Mouse (Mus musculus): ENCODE data around the gene Depp1.
A peak's percentile ranks its signal among the peaks of the same experiment; 100 is the strongest.

Depp1 gene

DNA sequence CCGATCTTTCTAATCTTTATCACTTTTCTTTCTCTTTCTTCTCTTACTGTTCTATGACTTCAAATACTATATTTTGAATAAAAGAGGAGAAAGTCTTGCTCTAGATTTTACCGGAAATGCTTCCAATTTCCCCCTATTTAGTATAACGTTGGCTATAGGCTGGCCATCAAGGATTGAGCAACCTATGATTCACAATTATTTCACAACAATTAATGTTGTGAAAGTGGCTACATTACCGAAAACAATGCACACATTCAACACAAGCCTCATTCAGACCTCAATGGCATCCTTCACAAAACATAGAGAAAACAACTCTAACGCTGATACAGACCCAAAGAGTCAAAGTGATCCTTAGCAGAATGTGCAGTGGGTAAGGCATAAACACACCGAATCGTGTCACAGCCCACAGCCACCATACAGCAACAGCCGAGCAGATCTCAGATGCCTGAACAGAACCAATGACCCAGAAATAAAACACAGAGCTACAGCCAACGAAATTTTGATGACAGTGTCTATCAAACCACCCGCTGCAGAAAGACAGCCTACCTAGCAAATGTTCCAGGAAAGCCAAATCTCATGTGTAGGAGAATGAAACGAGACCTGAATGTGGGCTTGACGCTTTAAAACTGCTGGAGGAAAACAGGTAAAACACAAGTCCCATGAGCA lies 15.8 kb downstream of the Depp1 start:
- DNase-seq (ENCODE audit: low read depth, low spot score): no peak
- Histone ChIP-seq H3K36me3 (ENCODE audit: control insufficient read depth, insufficient read depth, low read length, poor library complexity, severe bottlenecking) (no peaks in the 10 kb centered on the region), H3K27me3 (ENCODE audit: control insufficient read depth, insufficient read depth, low read length, poor library complexity, severe bottlenecking) (no peaks in the 10 kb centered on the region)

- Histone ChIP-seq H3K36me3 (ENCODE audit: control insufficient read depth, insufficient read depth, low read length, poor library complexity, severe bottlenecking) (no peaks in the 10 kb centered on the region), H3K27me3 (ENCODE audit: control insufficient read depth, insufficient read depth, low read length, poor library complexity, severe bottlenecking) (no peaks in the 10 kb centered on the region)
- no peak for DNase-seq (ENCODE audit: low read depth, low spot score)
Observed at GRCm38 (mm10) chr6:116666892-116667291, 16.5 kb downstream of the Depp1 start.

DNA sequence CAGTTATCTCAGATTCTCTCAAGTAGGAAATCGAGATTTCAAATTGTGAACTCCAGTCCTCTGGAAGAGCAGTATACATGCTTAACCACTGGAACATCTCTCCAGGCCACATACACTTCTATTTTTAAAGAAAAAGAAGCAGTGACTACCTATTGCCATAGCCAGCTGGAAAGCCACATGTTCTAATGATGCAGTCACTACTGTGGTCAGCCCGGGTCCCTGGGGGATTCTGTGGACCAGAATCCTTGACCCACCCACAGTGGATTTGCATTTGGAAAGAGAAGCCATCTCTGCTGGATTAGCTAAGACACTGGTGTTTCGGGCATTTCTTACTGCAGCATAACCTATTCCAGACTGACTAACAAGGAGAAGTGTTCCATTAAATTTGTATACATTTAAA lies 17.0 kb downstream of the Depp1 start:
- H3K27me3 ChIP-seq (ENCODE audit: control insufficient read depth, insufficient read depth, low read length, poor library complexity, severe bottlenecking): no peaks in the 10 kb centered on the region
- H3K36me3 ChIP-seq (ENCODE audit: control insufficient read depth, insufficient read depth, low read length, poor library complexity, severe bottlenecking): no peaks in the 10 kb centered on the region

GRCm38 (mm10) chr6:116668682-116669470 lies 18.5 kb downstream of the Depp1 start:
- H3K27me3 ChIP-seq (ENCODE audit: control insufficient read depth, insufficient read depth, low read length, poor library complexity, severe bottlenecking): no peaks in the 10 kb centered on the region
- DNase-seq (ENCODE audit: low read depth, low spot score): peak; percentile 27
- H3K36me3 ChIP-seq (ENCODE audit: control insufficient read depth, insufficient read depth, low read length, poor library complexity, severe bottlenecking): no peaks in the 10 kb centered on the region

More for the DNA sequence above, 17.0 kb downstream of the Depp1 start:
- no peak for DNase-seq (ENCODE audit: low read depth, low spot score)

DNA sequence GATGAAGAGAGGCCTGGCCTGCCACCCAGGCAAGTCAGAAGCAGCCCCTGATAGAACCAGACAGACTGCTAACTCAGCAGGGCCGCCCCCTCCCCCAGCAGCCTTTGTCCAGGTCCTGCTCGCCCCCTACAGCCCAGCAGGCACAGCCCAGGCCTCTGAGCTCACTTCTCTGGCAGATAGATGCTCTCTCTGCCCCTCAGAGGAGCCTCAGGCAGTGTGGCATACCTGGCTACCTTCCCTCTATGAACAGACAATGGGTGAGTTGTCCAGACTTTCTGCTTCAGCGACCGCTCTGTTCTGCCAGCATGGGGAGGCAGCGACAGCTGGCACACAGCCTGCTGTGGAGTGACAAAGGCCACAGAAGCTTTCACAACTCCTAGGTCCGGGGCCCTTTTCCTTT lies 19.7 kb downstream of the Depp1 start:
- DNase-seq (ENCODE audit: low read depth, low spot score): no peak
- H3K27me3 ChIP-seq (ENCODE audit: control insufficient read depth, insufficient read depth, low read length, poor library complexity, severe bottlenecking): no peaks in the 10 kb centered on the region
- H3K36me3 ChIP-seq (ENCODE audit: control insufficient read depth, insufficient read depth, low read length, poor library complexity, severe bottlenecking): no peaks in the 10 kb centered on the region

GRCm38 (mm10) chr6:116671031-116671430 lies 20.6 kb downstream of the Depp1 start:
- no peaks in the 10 kb centered on the region for H3K27me3 ChIP-seq (ENCODE audit: control insufficient read depth, insufficient read depth, low read length, poor library complexity, severe bottlenecking)
- no peak for DNase-seq (ENCODE audit: low read depth, low spot score)
- no peaks in the 10 kb centered on the region for H3K36me3 ChIP-seq (ENCODE audit: control insufficient read depth, insufficient read depth, low read length, poor library complexity, severe bottlenecking)

DNA sequence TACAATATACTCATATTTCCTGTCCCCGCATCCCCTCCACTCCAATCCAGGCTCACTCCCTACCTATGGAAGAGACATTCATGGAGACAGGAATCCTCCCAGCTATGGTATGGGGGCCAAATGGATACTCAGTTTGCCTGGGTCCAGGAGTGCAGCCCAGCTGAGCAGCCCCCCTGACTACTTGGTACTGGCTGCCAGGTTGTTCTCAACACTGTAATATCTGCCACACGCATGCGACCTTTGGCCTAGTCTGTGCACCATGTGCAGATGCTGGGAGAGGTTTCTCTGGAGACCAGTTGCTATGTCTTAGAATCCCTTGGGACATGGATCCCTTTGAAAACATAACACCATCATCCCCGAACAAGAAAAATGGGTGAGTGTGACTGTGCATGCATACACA lies 21.4 kb downstream of the Depp1 start:
- no peaks in the 10 kb centered on the region for H3K27me3 ChIP-seq (ENCODE audit: control insufficient read depth, insufficient read depth, low read length, poor library complexity, severe bottlenecking)
- DNase-seq (ENCODE audit: low read depth, low spot score): no peak
- H3K36me3 ChIP-seq (ENCODE audit: control insufficient read depth, insufficient read depth, low read length, poor library complexity, severe bottlenecking): no peaks in the 10 kb centered on the region

GRCm38 (mm10) chr6:116672349-116672748 lies 21.9 kb downstream of the Depp1 start:
- DNase-seq (ENCODE audit: low read depth, low spot score): no peak
- Histone ChIP-seq H3K36me3 (ENCODE audit: control insufficient read depth, insufficient read depth, low read length, poor library complexity, severe bottlenecking) (no peaks in the 10 kb centered on the region), H3K27me3 (ENCODE audit: control insufficient read depth, insufficient read depth, low read length, poor library complexity, severe bottlenecking) (no peaks in the 10 kb centered on the region)

DNA sequence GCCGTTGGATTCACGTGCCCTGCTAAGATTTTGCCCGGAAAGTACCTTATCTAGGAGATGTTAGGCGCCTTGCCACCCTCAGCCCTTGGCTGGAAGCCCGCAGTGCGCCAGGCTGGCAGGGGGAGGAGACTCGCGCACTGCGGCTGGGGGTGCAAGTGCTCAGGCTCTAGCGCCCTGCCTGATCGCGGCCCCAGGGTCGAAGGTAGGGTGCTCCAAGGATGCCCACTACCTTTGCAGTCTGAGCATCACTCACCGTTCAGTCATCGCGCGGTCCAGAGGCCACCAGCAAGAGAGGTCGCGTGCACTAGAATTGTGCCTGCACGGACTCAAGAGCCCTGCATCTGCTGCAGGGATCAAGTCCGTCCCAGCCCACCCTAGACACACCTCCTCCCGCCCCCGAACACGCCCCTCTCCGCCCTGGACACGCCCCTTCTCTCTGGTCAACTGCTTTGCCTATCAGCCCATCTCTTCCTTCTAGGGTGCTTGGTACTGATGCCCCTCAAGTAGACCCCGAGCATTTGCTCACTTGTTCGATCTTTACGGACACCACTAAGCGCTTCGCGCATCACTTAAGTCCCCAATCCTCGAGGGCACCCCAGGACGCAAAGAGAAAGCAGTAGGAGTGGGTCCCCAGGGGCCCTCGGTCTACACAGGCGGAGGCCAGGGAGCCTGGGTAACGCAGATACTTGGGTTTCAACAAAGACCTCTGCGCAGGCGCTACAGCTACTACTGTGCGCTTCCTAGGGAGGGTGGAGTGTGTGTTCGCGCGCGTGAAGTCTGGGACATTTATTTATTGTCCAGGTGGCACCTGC lies 23.3 kb downstream of the Depp1 start, which contains the start of gene Rassf4:
Gene Rassf4, minus strand, starts transcription at position 482 of the 812 bp plus-strand sequence.
- Histone ChIP-seq H3K27me3 (ENCODE audit: control insufficient read depth, insufficient read depth, low read length, poor library complexity, severe bottlenecking) (no peaks in the 10 kb centered on the region), H3K36me3 (ENCODE audit: control insufficient read depth, insufficient read depth, low read length, poor library complexity, severe bottlenecking) (no peaks in the 10 kb centered on the region)
- peak; percentile 90 for DNase-seq (ENCODE audit: low read depth, low spot score)

DNA sequence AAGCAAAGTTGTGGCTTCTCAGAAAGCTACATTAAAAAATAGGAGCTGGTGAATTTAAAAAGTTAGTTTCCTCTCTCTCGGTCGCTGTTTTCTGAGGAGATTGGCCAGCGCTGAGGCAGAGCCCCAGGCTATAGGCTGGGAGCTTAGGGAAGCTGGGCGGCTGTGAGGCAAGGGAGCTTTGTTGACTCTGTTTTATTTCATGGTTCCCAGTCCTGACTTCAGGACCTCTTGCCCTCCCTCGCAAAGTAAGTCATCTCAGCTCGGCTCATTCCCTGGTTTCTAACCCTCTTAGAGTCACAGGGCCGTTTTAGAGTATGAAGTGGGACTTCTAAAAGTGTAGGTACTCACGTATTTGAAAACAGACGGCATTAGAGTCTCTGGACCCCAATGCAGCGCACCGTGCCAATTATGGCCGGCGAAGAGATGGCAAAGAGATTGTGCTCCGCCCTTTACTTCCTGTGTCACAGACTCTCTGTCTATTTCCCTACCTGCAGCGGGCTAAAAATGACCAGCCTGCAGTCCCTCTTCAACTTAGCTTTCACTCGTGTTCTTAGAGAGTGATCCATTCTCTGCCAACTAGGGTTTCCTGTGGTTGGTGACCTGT lies 24.0 kb downstream of the Depp1 start:
- H3K27me3 ChIP-seq (ENCODE audit: control insufficient read depth, insufficient read depth, low read length, poor library complexity, severe bottlenecking): no peaks in the 10 kb centered on the region
- peak; percentile 41 for DNase-seq (ENCODE audit: low read depth, low spot score)
- H3K36me3 ChIP-seq (ENCODE audit: control insufficient read depth, insufficient read depth, low read length, poor library complexity, severe bottlenecking): no peaks in the 10 kb centered on the region

GRCm38 (mm10) chr6:116676355-116676913 lies 26.0 kb downstream of the Depp1 start:
- no peak for DNase-seq (ENCODE audit: low read depth, low spot score)
- Histone ChIP-seq H3K27me3 (ENCODE audit: control insufficient read depth, insufficient read depth, low read length, poor library complexity, severe bottlenecking) (no peaks in the 10 kb centered on the region), H3K36me3 (ENCODE audit: control insufficient read depth, insufficient read depth, low read length, poor library complexity, severe bottlenecking) (no peaks in the 10 kb centered on the region)

GRCm38 (mm10) chr6:116677321-116677720 lies 26.9 kb downstream of the Depp1 start:
- no peak for DNase-seq (ENCODE audit: low read depth, low spot score)
- no peaks in the 10 kb centered on the region for H3K27me3 ChIP-seq (ENCODE audit: control insufficient read depth, insufficient read depth, low read length, poor library complexity, severe bottlenecking)
- no peaks in the 10 kb centered on the region for H3K36me3 ChIP-seq (ENCODE audit: control insufficient read depth, insufficient read depth, low read length, poor library complexity, severe bottlenecking)

DNA sequence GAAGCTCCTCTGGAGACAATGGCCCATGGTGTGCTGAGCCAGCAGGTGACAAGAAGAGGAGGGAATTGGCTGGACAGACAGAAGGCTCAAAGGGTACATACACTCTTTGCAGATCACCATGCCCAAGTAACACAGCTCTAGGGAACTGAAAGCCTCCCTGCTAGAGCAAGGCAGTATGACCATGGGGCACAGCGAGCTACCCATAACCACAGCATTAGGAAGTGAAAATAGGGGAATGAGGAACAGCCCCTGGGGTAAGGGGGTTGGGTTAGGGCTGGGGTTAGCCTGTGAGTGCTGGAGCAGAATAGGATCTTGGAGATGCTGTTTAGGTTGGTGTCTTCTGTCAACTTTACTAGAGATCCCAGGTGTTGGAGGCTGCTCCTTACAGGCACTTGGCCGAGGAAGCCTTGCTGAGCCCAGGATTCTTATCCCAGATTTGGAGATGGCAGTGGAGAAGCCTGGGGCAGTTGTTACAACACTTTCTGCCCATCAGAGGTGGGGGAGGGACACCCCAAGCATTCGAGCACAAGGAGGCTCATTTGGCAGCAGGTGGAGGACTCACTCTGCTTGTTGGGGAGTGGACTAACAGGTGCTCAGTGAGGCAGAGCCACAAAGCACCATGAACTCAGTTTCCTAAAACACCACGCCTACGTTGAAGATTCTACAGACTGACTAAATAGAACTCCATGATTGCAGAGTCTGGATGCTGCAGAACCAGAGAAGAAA lies 29.3 kb downstream of the Depp1 start:
- peak; percentile 85 for DNase-seq (ENCODE audit: low read depth, low spot score)
- H3K27me3 ChIP-seq (ENCODE audit: control insufficient read depth, insufficient read depth, low read length, poor library complexity, severe bottlenecking): no peaks in the 10 kb centered on the region

GRCm38 (mm10) chr6:116682317-116682716 lies 31.9 kb downstream of the Depp1 start:
- peak; percentile 85 for DNase-seq (ENCODE audit: low read depth, low spot score)
- Histone ChIP-seq H3K36me3 (ENCODE audit: control insufficient read depth, insufficient read depth, low read length, poor library complexity, severe bottlenecking) (no peaks in the 10 kb centered on the region), H3K27me3 (ENCODE audit: control insufficient read depth, insufficient read depth, low read length, poor library complexity, severe bottlenecking) (no peaks in the 10 kb centered on the region)

More for the DNA sequence above, 29.3 kb downstream of the Depp1 start:
- H3K36me3 ChIP-seq (ENCODE audit: control insufficient read depth, insufficient read depth, low read length, poor library complexity, severe bottlenecking): no peaks in the 10 kb centered on the region

All from splenic B cell, adult 2 months (primary cell).